Mouse (Mus musculus): ENCODE data around the gene Igsf11. TPM values are rescaled to one million over a fixed set of nuclear protein-coding genes. Genes with fewer than 3 reads are reported as not detected.

Gene Igsf11
- total and polyA plus RNA-seq, 2 experiments: 9.5 to 14.8 TPM

DNA sequence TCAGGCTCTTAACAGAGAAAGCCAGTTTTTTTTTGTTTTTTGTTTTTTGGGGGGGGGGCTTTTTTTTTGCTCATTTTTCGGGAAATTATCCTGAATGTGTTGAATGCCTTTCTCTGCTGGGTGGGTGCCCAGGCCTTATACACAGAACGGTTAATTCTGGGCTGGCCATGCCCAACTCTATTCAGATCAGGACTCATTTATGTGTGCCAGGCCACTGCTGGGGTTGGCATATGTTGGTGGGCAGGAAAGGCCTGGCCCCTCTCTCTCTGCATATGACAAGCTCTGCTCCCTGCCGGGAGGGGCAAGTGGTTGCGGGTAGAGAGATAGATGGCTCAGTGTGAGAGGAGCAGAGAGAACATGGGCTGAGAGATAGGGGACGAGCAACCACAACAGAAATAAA is 62.8 kb downstream of the Igsf11 start:
- H3K27ac ChIP-seq (replicated peaks; ENCODE audit: insufficient read depth, low read depth, low read length): no peak overlapping the region
- no peak for DNase-seq (ENCODE audit: extremely low read depth, low read depth, low spot score)
- no peaks in the 10 kb centered on the region for H3K36me3 ChIP-seq (ENCODE audit: control insufficient read depth, insufficient read depth, low read length)
- 86% methylated on average over 5 of the region's 5 CpGs for WGBS
- TF ChIP-seq CTCF (IDR thresholded peaks at IDR 0.05; ENCODE audit: low read depth, low read length) (no peak), POLR2A (IDR thresholded peaks at IDR 0.05; ENCODE audit: extremely low read depth, insufficient read depth, low read length) (no peak)
- no peak overlapping the region for H3K4me3 ChIP-seq (ENCODE audit: insufficient read depth, low read depth, low read length)
- no peaks in the 10 kb centered on the region; the same call in 1 of the 2 replicates for H3K79me2 ChIP-seq (ENCODE audit: control insufficient read depth, insufficient read depth, low read length)
- H3K9ac ChIP-seq (ENCODE audit: low read depth, low read length): no peak overlapping the region
- no peaks in the 10 kb centered on the region for H3K4me1 ChIP-seq (ENCODE audit: control insufficient read depth, insufficient read depth, low read length)
- H3K27me3 ChIP-seq (ENCODE audit: control insufficient read depth, insufficient read depth, low read length): no peaks in the 10 kb centered on the region

DNA sequence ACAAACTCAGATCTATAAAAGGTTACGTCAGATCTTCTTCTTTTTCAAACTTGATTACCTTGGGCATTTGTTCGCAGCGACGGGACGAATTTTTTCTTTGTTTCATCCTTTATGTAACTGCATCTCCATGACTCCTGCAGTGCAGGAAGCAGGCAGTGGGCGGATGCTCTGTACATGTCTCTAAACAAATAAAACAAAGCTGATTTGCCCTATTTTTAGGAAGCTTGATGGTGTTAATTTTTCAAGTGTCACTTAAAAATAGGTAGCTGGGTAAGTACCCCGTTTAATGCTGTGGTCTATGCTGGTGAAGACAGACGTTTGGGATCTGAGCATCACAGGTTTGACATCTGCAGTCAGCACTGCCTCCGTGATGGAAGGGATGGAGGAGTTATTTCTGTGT is 66.3 kb downstream of the Igsf11 start:
- WGBS: 83% methylated on average over 9 of the region's 9 CpGs
- no peak overlapping the region for H3K9ac ChIP-seq (ENCODE audit: low read depth, low read length)
- TF ChIP-seq CTCF (IDR thresholded peaks at IDR 0.05; ENCODE audit: low read depth, low read length) (no peak), POLR2A (IDR thresholded peaks at IDR 0.05; ENCODE audit: extremely low read depth, insufficient read depth, low read length) (no peak)
- H3K27me3 ChIP-seq (ENCODE audit: control insufficient read depth, insufficient read depth, low read length): no peaks in the 10 kb centered on the region
- no peak overlapping the region for H3K27ac ChIP-seq (replicated peaks; ENCODE audit: insufficient read depth, low read depth, low read length)
- no peak for DNase-seq (ENCODE audit: extremely low read depth, low read depth, low spot score)
- no peaks in the 10 kb centered on the region; the same call in 1 of the 2 replicates for H3K79me2 ChIP-seq (ENCODE audit: control insufficient read depth, insufficient read depth, low read length)
- no peaks in the 10 kb centered on the region for H3K36me3 ChIP-seq (ENCODE audit: control insufficient read depth, insufficient read depth, low read length)
- H3K4me3 ChIP-seq (ENCODE audit: insufficient read depth, low read depth, low read length): no peak overlapping the region
- H3K4me1 ChIP-seq (ENCODE audit: control insufficient read depth, insufficient read depth, low read length): no peaks in the 10 kb centered on the region

DNA sequence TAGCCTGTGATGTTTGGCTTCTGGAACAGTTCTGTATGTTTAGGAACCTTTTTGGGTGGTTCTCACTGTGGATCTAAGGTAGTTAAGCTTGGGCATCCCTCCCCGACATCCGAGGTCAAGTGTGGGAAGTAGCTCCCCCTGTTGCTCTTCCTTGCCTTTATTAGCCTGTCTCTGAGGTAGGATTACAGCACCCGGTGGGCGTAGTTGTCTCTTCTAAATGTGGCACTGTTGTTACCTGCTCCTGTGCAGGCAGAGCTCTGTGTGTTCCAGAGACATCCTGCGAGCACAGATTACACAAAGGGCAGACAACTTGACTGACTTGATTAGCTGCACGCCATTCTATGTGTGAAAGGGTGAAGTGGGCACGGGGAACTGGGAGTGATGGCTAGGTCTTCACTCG is 68.1 kb downstream of the Igsf11 start:
- no peaks in the 10 kb centered on the region for H3K27me3 ChIP-seq (ENCODE audit: control insufficient read depth, insufficient read depth, low read length)
- no peaks in the 10 kb centered on the region for H3K4me1 ChIP-seq (ENCODE audit: control insufficient read depth, insufficient read depth, low read length)
- 75% methylated on average over 8 of the region's 8 CpGs for WGBS
- H3K9ac ChIP-seq (ENCODE audit: low read depth, low read length): no peak overlapping the region
- no peaks in the 10 kb centered on the region for H3K36me3 ChIP-seq (ENCODE audit: control insufficient read depth, insufficient read depth, low read length)
- DNase-seq (ENCODE audit: extremely low read depth, low read depth, low spot score): no peak
- H3K79me2 ChIP-seq (ENCODE audit: control insufficient read depth, insufficient read depth, low read length): no peaks in the 10 kb centered on the region; the same call in 1 of the 2 replicates
- TF ChIP-seq POLR2A (IDR thresholded peaks at IDR 0.05; ENCODE audit: extremely low read depth, insufficient read depth, low read length) (no peak), CTCF (IDR thresholded peaks at IDR 0.05; ENCODE audit: low read depth, low read length) (no peak)
- H3K4me3 ChIP-seq (ENCODE audit: insufficient read depth, low read depth, low read length): no peak overlapping the region
- H3K27ac ChIP-seq (replicated peaks; ENCODE audit: insufficient read depth, low read depth, low read length): no peak overlapping the region

DNA sequence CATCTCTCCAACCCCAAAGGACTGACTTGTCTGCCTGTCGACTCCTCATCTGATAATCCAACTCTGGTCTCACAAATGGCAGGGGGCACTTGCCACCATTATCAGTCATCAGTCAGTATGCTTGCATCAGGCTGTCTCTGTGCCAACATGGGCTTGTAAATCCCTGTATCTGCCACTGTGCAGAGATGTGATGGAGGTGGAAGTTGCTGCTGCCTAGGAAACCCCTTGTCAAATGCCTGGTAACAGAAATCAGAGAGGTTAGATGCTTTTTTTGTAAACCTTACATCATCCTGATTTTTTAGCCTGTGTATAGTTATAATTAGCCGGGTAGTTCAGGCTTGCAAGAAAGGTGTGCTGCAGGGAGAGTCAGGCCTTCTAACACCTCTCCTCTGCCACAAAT is 69.4 kb downstream of the Igsf11 start:
- Histone ChIP-seq H3K79me2 (ENCODE audit: control insufficient read depth, insufficient read depth, low read length) (no peaks in the 10 kb centered on the region; the same call in 1 of the 2 replicates), H3K4me1 (ENCODE audit: control insufficient read depth, insufficient read depth, low read length) (no peaks in the 10 kb centered on the region), H3K36me3 (ENCODE audit: control insufficient read depth, insufficient read depth, low read length) (no peaks in the 10 kb centered on the region), H3K4me3 (ENCODE audit: insufficient read depth, low read depth, low read length) (no peak overlapping the region), H3K27me3 (ENCODE audit: control insufficient read depth, insufficient read depth, low read length) (no peaks in the 10 kb centered on the region), H3K9ac (ENCODE audit: low read depth, low read length) (no peak overlapping the region), H3K27ac (replicated peaks; ENCODE audit: insufficient read depth, low read depth, low read length) (no peak overlapping the region)
- no peak for DNase-seq (ENCODE audit: extremely low read depth, low read depth, low spot score)
- 90% methylated on average over 2 of the region's 2 CpGs for WGBS
- no peak for TF ChIP-seq CTCF (IDR thresholded peaks at IDR 0.05; ENCODE audit: low read depth, low read length)
- no peak for TF ChIP-seq POLR2A (IDR thresholded peaks at IDR 0.05; ENCODE audit: extremely low read depth, insufficient read depth, low read length)

DNA sequence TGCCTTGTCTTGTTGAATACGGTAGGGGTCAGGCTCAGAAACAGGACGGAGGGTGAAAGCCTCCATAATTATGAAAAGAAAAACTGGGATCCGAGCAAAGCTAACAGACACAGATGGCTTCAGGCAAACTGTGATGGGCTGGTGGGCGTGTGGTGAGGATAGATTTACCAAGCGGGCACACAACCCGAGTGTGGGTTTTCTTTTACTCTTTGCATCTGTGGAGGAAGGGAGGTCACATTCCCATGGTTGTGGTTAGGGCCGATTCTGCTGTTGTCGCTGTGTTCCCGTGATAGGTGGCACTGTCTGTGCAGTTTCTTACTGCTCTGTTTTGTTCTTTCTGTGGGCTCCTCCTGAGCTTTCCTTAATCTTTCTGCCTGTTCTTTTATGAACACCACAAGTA is 70.2 kb downstream of the Igsf11 start:
- WGBS: 86% methylated on average over 9 of the region's 9 CpGs
- Histone ChIP-seq H3K79me2 (ENCODE audit: control insufficient read depth, insufficient read depth, low read length) (no peaks in the 10 kb centered on the region; the same call in 1 of the 2 replicates), H3K36me3 (ENCODE audit: control insufficient read depth, insufficient read depth, low read length) (no peaks in the 10 kb centered on the region), H3K27me3 (ENCODE audit: control insufficient read depth, insufficient read depth, low read length) (no peaks in the 10 kb centered on the region), H3K27ac (replicated peaks; ENCODE audit: insufficient read depth, low read depth, low read length) (no peak overlapping the region), H3K4me1 (ENCODE audit: control insufficient read depth, insufficient read depth, low read length) (no peaks in the 10 kb centered on the region), H3K4me3 (ENCODE audit: insufficient read depth, low read depth, low read length) (no peak overlapping the region), H3K9ac (ENCODE audit: low read depth, low read length) (no peak overlapping the region)
- TF ChIP-seq CTCF (IDR thresholded peaks at IDR 0.05; ENCODE audit: low read depth, low read length) (no peak), POLR2A (IDR thresholded peaks at IDR 0.05; ENCODE audit: extremely low read depth, insufficient read depth, low read length) (no peak)
- DNase-seq (ENCODE audit: extremely low read depth, low read depth, low spot score): no peak

DNA sequence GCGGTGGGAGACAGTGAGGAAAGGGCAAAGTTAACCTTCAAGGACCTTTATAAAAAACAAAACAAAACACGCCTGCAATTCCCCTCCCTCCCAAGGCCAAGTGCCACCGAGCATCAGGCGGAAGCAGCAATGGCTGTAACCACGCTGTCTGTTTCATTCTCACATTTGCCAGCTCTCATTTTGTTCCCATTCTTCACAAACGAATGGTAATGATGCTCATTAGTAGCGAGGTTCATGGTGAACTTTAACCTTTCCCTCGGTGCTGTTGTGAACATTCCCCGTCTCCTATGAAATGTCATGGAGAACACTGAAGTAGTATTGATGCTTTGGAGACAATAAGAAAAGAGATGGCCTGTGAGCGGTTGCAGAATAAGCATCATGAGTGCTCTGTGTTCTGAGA is 74.6 kb downstream of the Igsf11 start:
- Histone ChIP-seq H3K27ac (replicated peaks; ENCODE audit: insufficient read depth, low read depth, low read length) (no peak overlapping the region), H3K4me1 (ENCODE audit: control insufficient read depth, insufficient read depth, low read length) (no peaks in the 10 kb centered on the region), H3K9ac (ENCODE audit: low read depth, low read length) (no peak overlapping the region), H3K4me3 (ENCODE audit: insufficient read depth, low read depth, low read length) (no peak overlapping the region), H3K36me3 (ENCODE audit: control insufficient read depth, insufficient read depth, low read length) (no peaks in the 10 kb centered on the region), H3K79me2 (ENCODE audit: control insufficient read depth, insufficient read depth, low read length) (peaks cover 2% of the 10 kb centered on the region; the same call in 1 of the 2 replicates), H3K27me3 (ENCODE audit: control insufficient read depth, insufficient read depth, low read length) (no peaks in the 10 kb centered on the region)
- TF ChIP-seq CTCF (IDR thresholded peaks at IDR 0.05; ENCODE audit: low read depth, low read length): no peak
- TF ChIP-seq POLR2A (IDR thresholded peaks at IDR 0.05; ENCODE audit: extremely low read depth, insufficient read depth, low read length): no peak
- WGBS: 91% methylated on average over 10 of the region's 10 CpGs
- DNase-seq (ENCODE audit: extremely low read depth, low read depth, low spot score): no peak

Data from liver, adult 2 months (tissue).